Mouse (Mus musculus) olfactory bulb, adult 2 months (tissue): ENCODE data around the gene Acaca.

Source experiments
- CTCF ChIP-seq: fragments of 200-500 bp; IDR thresholded peaks from 2 replicates; pipeline ENCODE4 v1.5.1; 2012; ENCODE audit warnings: low read depth, mild to moderate bottlenecking, low read length, moderate library complexity; ENCODE audit not compliant: insufficient read depth
- POLR2A ChIP-seq: fragments of 200-500 bp; IDR thresholded peaks from 2 replicates; pipeline ENCODE4 v1.6.1; 2012; ENCODE audit warnings: mild to moderate bottlenecking, low read depth, low read length, moderate library complexity; ENCODE audit not compliant: insufficient read depth

- TF ChIP-seq CTCF (no peak), POLR2A (no peak)
These were observed 163.1 kb downstream of the Acaca start for GRCm38 (mm10) chr11:84292532-84292931.
